Mouse (Mus musculus): Measurements from ENCODE around the gene Rps6ka5. TPM values are rescaled to one million over a fixed set of nuclear protein-coding genes. Genes with fewer than 3 reads are reported as not detected.

Gene Rps6ka5
- polyA plus RNA-seq, 1 experiment: 4.7 TPM

DNA sequence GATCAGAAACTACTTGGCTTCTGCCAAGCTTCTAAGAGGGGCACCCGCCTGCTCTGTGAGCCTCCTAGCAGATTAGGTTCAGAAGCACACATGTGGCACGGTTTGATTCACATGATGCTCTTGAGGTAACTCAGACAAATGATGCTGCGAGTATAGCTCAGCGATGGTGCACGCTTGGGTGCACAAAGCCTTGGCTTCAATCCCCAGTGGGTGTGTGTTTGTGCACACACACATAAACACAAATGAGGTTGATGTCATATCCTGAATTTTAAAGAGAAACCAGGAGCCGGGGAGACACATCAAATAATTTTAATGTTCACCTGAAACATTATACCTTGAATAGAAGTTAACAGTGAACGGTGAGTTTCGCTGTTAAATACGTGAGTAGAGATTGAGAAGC, 199.5 kb downstream of the Rps6ka5 start:
- no peak for DNase-seq
- Histone ChIP-seq H3K36me3 (ENCODE audit: control insufficient read depth, insufficient read depth, low read length) (no peaks in the 10 kb centered on the region), H3K27me3 (ENCODE audit: control insufficient read depth, insufficient read depth, low read length) (no peaks in the 10 kb centered on the region), H3K27ac (ENCODE audit: control insufficient read depth, insufficient read depth, low read length) (no peak overlapping the region), H3K4me3 (ENCODE audit: control insufficient read depth, insufficient read depth, low read length) (no peak overlapping the region), H3K4me1 (replicated peaks; ENCODE audit: control insufficient read depth, insufficient read depth, low read length) (peaks cover 24% of the 10 kb centered on the region)
- no peak for TF ChIP-seq POLR2A (IDR thresholded peaks at IDR 0.05; ENCODE audit: control insufficient read depth, extremely low read depth, insufficient read depth, low read length, poor library complexity)
- TF ChIP-seq CTCF (IDR thresholded peaks at IDR 0.05; ENCODE audit: borderline replicate concordance, control insufficient read depth, extremely low read depth, insufficient read depth, low read length, poor library complexity): no peak
- 87% methylated on average over 9 of the region's 9 CpGs for WGBS

GRCm38 (mm10) chr12:100525939-100526338, 200.8 kb downstream of the Rps6ka5 start:
- no peak overlapping the region for H3K27ac ChIP-seq (ENCODE audit: control insufficient read depth, insufficient read depth, low read length)
- no peaks in the 10 kb centered on the region for H3K27me3 ChIP-seq (ENCODE audit: control insufficient read depth, insufficient read depth, low read length)
- 97% methylated on average over 1 of the region's 1 CpGs for WGBS
- TF ChIP-seq POLR2A (IDR thresholded peaks at IDR 0.05; ENCODE audit: control insufficient read depth, extremely low read depth, insufficient read depth, low read length, poor library complexity) (no peak), CTCF (IDR thresholded peaks at IDR 0.05; ENCODE audit: borderline replicate concordance, control insufficient read depth, extremely low read depth, insufficient read depth, low read length, poor library complexity) (no peak)
- peaks cover 27% of the 10 kb centered on the region for H3K4me1 ChIP-seq (replicated peaks; ENCODE audit: control insufficient read depth, insufficient read depth, low read length)
- DNase-seq: no peak
- H3K36me3 ChIP-seq (ENCODE audit: control insufficient read depth, insufficient read depth, low read length): no peaks in the 10 kb centered on the region
- no peak overlapping the region for H3K4me3 ChIP-seq (ENCODE audit: control insufficient read depth, insufficient read depth, low read length)

DNA sequence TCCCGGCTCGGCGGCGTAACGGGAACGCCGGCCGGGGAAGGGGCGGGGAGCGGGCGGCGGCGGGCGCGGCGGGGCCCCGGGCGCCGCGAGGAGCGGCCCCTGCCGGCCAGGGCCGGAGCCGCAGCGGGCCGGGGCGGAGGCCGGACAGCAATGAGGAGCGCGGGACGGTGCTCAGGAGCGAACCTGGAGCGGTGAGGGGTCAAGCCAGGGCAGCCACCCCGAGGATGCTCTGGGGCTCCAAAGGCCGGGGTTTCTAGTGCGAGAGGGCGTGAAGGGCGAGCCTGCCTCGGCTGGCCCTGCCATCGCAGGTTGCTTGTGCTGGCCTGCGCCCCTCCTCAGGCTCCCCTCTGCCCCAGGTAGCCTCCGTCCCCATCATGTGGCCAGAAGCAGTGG, 206.0 kb downstream of the Rps6ka5 start, which contains the start of gene Ttc7b:
Gene Ttc7b, minus strand, starts transcription at position 33 of the 393 bp plus-strand sequence.
- 20% methylated on average over 42 of the region's 42 CpGs for WGBS
- Histone ChIP-seq H3K27me3 (ENCODE audit: control insufficient read depth, insufficient read depth, low read length) (no peaks in the 10 kb centered on the region), H3K36me3 (ENCODE audit: control insufficient read depth, insufficient read depth, low read length) (no peaks in the 10 kb centered on the region), H3K27ac (ENCODE audit: control insufficient read depth, insufficient read depth, low read length) (no peak within 1 kb of the TSS), H3K4me3 (ENCODE audit: control insufficient read depth, insufficient read depth, low read length) (peak within 1 kb of the TSS; percentile 87), H3K4me1 (replicated peaks; ENCODE audit: control insufficient read depth, insufficient read depth, low read length) (peaks cover 24% of the 10 kb centered on the region)
- peak; percentile 59 for DNase-seq
- TF ChIP-seq POLR2A (IDR thresholded peaks at IDR 0.05; ENCODE audit: control insufficient read depth, extremely low read depth, insufficient read depth, low read length, poor library complexity) (no peak), CTCF (IDR thresholded peaks at IDR 0.05; ENCODE audit: borderline replicate concordance, control insufficient read depth, extremely low read depth, insufficient read depth, low read length, poor library complexity) (peak; percentile 49; the same call in 1 of the 2 replicates)

GRCm38 (mm10) chr12:100520077-100520793, 206.5 kb downstream of the Rps6ka5 start:
- 4% methylated on average over 76 of the region's 76 CpGs for whole genome bisulfite sequencing
- peak overlapping the region; percentile 87 for H3K4me3 ChIP-seq (ENCODE audit: control insufficient read depth, insufficient read depth, low read length)
- DNase-seq: peak; percentile 55
- peaks cover 24% of the 10 kb centered on the region for H3K4me1 ChIP-seq (replicated peaks; ENCODE audit: control insufficient read depth, insufficient read depth, low read length)
- no peaks in the 10 kb centered on the region for H3K36me3 ChIP-seq (ENCODE audit: control insufficient read depth, insufficient read depth, low read length)
- H3K27ac ChIP-seq (ENCODE audit: control insufficient read depth, insufficient read depth, low read length): no peak overlapping the region
- H3K27me3 ChIP-seq (ENCODE audit: control insufficient read depth, insufficient read depth, low read length): no peaks in the 10 kb centered on the region
- TF ChIP-seq CTCF (IDR thresholded peaks at IDR 0.05; ENCODE audit: borderline replicate concordance, control insufficient read depth, extremely low read depth, insufficient read depth, low read length, poor library complexity): peak; percentile 11; the same call in 1 of the 2 replicates
- no peak for TF ChIP-seq POLR2A (IDR thresholded peaks at IDR 0.05; ENCODE audit: control insufficient read depth, extremely low read depth, insufficient read depth, low read length, poor library complexity)

DNA sequence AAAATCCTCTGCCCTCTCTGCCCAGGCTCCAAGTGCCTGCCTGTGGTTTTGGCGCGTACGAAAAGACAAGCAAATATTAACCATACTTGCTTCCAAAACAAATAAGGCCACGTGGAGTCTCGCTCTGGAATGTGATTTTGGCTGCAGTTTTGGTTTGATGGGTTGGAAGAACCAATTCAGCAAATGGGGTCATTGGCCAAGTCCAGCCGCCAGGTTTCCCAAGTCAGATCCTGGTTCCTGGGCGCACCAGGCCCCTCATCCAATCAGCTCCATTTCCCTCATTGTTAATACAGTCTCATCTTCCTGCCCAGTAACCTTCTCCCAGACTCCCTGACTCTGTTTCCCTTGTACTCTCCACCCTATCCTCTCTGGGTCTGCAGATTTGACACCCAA, 207.1 kb downstream of the Rps6ka5 start:
- no peaks in the 10 kb centered on the region for H3K27me3 ChIP-seq (ENCODE audit: control insufficient read depth, insufficient read depth, low read length)
- 82% methylated on average over 7 of the region's 7 CpGs for WGBS
- peak overlapping the region; percentile 87 for H3K4me3 ChIP-seq (ENCODE audit: control insufficient read depth, insufficient read depth, low read length)
- H3K36me3 ChIP-seq (ENCODE audit: control insufficient read depth, insufficient read depth, low read length): no peaks in the 10 kb centered on the region
- no peak for DNase-seq
- H3K4me1 ChIP-seq (replicated peaks; ENCODE audit: control insufficient read depth, insufficient read depth, low read length): peaks cover 24% of the 10 kb centered on the region
- H3K27ac ChIP-seq (ENCODE audit: control insufficient read depth, insufficient read depth, low read length): no peak overlapping the region
- TF ChIP-seq CTCF (IDR thresholded peaks at IDR 0.05; ENCODE audit: borderline replicate concordance, control insufficient read depth, extremely low read depth, insufficient read depth, low read length, poor library complexity) (no peak), POLR2A (IDR thresholded peaks at IDR 0.05; ENCODE audit: control insufficient read depth, extremely low read depth, insufficient read depth, low read length, poor library complexity) (no peak)

GRCm38 (mm10) chr12:100517371-100517770, 209.4 kb downstream of the Rps6ka5 start:
- no peak for TF ChIP-seq POLR2A (IDR thresholded peaks at IDR 0.05; ENCODE audit: control insufficient read depth, extremely low read depth, insufficient read depth, low read length, poor library complexity)
- TF ChIP-seq CTCF (IDR thresholded peaks at IDR 0.05; ENCODE audit: borderline replicate concordance, control insufficient read depth, extremely low read depth, insufficient read depth, low read length, poor library complexity): no peak
- WGBS: 92% methylated on average over 9 of the region's 9 CpGs
- no peak for DNase-seq
- H3K36me3 ChIP-seq (ENCODE audit: control insufficient read depth, insufficient read depth, low read length): no peaks in the 10 kb centered on the region
- no peak overlapping the region for H3K27ac ChIP-seq (ENCODE audit: control insufficient read depth, insufficient read depth, low read length)
- peaks cover 24% of the 10 kb centered on the region for H3K4me1 ChIP-seq (replicated peaks; ENCODE audit: control insufficient read depth, insufficient read depth, low read length)
- H3K27me3 ChIP-seq (ENCODE audit: control insufficient read depth, insufficient read depth, low read length): no peaks in the 10 kb centered on the region
- H3K4me3 ChIP-seq (ENCODE audit: control insufficient read depth, insufficient read depth, low read length): no peak overlapping the region
